Mouse (Mus musculus) liver, embryonic 14.5 days (tissue): ENCODE measurements at regions not wholly inside any gene's neighbourhood (a gene's known extent, or its start where the extent isn't known, plus 50 kb on each side); places are given as distances from the start of the nearest gene placed in this dataset.

ENCODE experiments used
- CTCF ChIP-seq: IDR thresholded peaks from 2 replicates; pipeline ENCODE4 v1.5.1; 2016; ENCODE audit warnings: antibody characterized with exemption, low read depth, control low read depth
- EP300 ChIP-seq: IDR thresholded peaks from 2 replicates; pipeline ENCODE4 v1.6.1; 2016; ENCODE audit warnings: antibody characterized with exemption, low read depth

GRCm38 (mm10) chr12:29192391-29192790 is 335.8 kb upstream of the Myt1l start:
- no peak for TF ChIP-seq CTCF
- TF ChIP-seq EP300 = no peak
